Mouse (Mus musculus) ES-Bruce4 (cell line): Measurements from ENCODE around the gene Agpat4.

Experiments used
- CTCF ChIP-seq: IDR thresholded peaks from one replicate; pipeline ENCODE4 v1.8.1; 2011; ENCODE audit warnings: low read depth, low read length
- POLR2A ChIP-seq: IDR thresholded peaks from one replicate; pipeline ENCODE4 v1.8.1; 2011; ENCODE audit warnings: low read length; ENCODE audit not compliant: insufficient read depth

DNA sequence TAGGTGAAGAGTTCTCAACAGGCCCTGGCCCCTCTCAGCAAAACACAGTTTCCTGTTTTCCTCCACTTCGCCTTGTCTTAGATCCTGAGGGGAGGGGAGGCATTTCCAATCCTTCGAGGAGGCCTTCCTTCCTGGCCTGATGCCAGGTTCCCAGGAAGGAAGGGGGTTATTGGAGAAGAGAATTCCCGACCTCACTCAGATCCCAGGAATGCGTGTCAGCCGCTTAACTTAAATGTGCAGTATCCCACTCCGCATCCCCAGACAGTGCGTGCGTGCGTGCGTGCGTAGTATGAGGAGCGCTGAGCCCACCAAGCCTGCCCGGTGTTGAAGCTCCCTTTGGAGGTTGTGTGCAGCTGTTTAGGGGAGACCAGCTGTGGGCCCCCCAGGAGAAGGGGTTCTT, 44.9 kb downstream of the Agpat4 start:
- TF ChIP-seq CTCF = no peak
- TF ChIP-seq POLR2A = no peak
